Mouse (Mus musculus): Measurements from ENCODE around the gene Iqsec2.

DNA sequence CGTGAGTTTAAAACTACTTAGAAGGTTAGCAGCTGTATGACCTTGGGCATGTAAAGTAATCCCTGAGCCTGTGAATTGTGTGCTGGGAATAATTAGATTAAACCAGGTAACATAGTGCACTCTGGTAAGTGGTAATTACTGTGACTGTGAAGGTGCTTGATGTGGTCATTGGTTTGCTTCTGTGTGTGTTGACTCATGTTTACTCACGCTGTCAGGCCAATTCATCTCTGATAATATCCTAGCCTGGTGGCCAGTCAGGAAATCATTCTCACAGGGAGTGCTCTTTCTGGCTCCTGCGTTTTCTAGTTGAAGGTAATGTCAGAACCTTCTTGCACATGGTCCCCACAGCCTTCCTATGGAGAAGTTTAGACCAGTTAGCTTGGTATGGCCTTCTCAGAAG is 90.1 kb downstream of the Iqsec2 start:
- TF ChIP-seq CTCF (IDR thresholded peaks at IDR 0.05; ENCODE audit: low read depth) (0 out of 2 replicates have a peak, but pooled peaks have one; percentile 4), EP300 (IDR thresholded peaks at IDR 0.05; ENCODE audit: low read depth) (no peak)

All from liver, postnatal 0 days (tissue).